Mouse (Mus musculus): ENCODE measurements around the gene Atp8b5.

DNA sequence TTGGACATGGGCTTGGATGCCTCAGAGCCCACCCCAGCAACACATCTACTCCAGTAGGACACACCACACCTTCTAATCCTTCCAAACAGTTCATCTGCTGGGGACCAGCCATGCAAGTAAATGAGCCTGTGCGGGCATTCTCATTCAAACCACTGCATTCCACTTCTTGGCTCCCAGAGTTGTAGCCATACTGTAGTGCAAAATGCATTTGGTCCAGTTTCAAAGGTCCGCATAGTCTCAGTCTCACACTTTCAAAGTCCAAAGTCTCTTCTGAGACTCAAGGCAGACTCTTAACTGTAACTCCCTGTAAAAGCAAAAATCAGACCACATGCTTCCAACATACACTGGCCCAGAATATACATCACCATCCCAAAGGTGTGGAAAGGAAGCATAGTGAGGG is 78.0 kb downstream of the Atp8b5 start:
- TF ChIP-seq POLR2A (IDR thresholded peaks at IDR 0.05; ENCODE audit: low read depth, low read length) (no peak), CTCF (IDR thresholded peaks at IDR 0.05; ENCODE audit: extremely low read depth, insufficient read length, insufficient replicate concordance, low read depth, low read length) (no peak)
